Mouse (Mus musculus) B cell, adult 62 days (primary cell): ENCODE measurements around the gene Slc10a3. TPM values are rescaled to one million over a fixed set of nuclear protein-coding genes. Genes with fewer than 3 reads are reported as not detected.

Experiments used
- total RNA-seq: library from RNA; stranded (reverse); gene quantifications from 4 replicates; pipeline ENCODE4 v1.2.4, GENCODE M21; 2023

The Slc10a3 gene
- 19.4 to 23.8 TPM (median 20.6 TPM) in 4 replicates for total RNA-seq

DNA sequence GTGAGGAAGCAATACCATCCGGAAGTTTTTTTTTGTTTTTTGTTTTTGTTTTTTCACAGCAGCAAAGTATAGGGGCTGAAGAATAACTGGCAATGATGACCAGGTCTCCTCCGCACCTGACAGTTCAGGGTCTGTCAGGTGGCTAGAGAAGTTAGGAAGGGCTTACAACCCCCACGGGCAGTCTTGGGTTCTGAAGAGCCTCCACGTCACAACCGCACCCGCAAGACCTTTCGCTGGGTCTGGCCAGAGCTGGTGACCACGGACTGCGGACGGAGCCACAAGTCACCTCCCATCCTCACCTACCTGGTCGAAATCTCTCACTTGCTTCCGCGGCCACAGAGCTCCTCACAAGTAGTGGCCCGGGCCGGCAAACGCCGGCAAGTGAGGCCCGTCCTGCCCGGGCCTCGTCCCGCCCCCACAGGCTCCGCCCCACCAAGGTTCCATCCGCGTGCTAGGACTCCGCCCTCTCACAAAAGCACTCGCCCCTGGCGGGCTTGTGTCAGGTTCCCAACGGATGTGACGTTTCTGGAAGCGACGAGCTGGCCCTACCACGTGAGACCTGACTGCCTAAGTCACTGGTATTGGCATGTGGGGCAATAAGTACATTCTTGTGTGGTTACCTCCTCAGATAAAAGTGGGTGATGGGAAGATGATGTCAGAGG lies at the start of gene Slc10a3, which contains the start of gene Ubl4a:
TSS of gene Slc10a3 (minus strand) at position 462 of the 662 bp plus-strand sequence.
TSS of gene Ubl4a (minus strand) at position 331 of the 662 bp plus-strand sequence.

DNA sequence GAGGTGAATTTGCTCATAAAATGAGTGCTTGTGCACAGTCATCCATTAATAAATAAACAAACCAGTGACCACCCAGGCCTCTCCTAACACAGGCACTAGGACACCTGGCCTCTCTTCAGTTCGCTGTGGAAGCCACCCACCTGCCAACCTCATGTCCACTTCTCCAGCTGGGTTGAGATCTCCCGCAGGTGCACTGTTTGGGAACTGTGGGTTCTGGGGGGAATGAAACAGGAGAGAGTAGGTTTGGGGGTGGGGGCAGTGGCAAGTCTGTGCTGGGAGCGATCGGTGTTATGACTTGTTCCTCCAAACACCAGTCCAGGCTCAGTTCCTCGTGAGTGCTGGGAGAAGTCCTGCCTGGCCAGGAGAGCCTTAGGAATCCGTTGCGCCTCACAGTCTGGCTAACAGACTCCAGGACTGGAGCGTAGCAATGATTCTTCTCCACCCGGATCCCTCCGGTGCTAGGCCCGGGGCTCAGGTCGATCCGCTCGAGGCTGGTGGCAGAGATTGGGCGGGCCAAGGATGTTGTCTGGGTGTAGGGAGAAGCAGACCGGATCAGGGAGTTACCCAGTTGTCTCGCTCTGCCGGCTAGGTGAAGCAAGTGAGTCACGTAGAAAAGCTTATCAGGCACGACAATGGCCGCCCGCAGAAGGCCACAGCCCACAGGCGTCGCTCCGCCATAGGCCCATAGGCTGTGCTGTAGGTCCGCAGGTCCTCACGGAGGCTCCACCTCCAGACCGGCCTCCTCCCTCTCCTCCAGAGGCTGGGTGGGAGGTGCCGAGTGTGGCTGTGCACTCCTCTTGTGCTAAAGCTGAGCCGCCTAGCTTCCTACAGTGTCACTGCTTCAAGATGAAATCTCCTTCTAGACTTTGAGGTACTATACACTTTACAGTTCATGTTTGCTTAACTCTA lies 19.6 kb upstream of the Slc10a3 start, which contains the start of the genes Fam3a and Ikbkg:
TSS of gene Fam3a (minus strand) at position 738 of the 909 bp plus-strand sequence.
TSS of gene Ikbkg (plus strand) at position 756 of the 909 bp plus-strand sequence.

DNA sequence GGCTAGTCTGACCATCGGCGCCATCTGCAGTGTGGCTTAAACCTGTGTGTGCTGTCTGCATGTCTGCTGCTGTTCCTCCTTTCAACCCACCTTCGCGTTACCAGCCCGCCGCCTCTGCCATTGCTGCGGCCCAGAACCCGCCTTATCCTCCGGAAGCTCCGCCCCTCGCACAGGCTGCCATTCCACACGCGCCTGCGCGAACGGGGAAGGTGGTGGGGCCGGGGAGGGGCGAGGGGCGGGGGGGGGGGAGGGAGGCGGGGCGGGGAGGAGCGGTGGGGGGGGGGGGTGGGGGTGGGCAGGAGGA lies 19.7 kb downstream of the Slc10a3 start, which contains the start of gene Lage3:
TSS of gene Lage3 (minus strand) at position 152 of the 304 bp plus-strand sequence.

DNA sequence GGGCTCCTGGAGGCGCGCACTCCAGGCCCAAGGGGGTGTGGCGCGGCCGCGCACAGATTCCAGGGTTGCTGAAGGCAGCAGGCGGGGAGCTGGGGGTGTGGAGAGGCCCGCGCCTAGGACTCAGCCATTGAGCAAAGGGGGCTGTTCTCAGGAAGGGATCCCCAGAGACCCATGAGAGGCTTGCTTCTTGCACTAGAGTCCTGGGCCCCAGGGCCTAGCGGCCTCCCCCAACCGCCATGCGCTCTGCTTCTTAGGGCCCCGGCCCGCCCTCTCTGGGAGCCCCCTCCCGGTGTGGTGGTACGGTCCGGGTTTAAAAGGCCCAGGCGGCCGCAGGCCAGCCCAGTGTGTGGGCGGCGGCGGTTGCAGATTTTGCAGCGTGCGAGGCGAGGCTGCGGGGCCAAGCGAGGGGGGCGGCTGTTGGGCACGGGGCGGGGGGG lies 44.4 kb downstream of the Slc10a3 start, which contains the start of gene Plxna3:
TSS of gene Plxna3 (plus strand) at position 342 of the 437 bp plus-strand sequence.

Other genes starting within 250 kb of the Slc10a3 start
- gene Opn1mw, start 245.9 kb downstream of the Slc10a3 start, total RNA-seq = not detected in 4 replicates
- 45.7 to 54.8 TPM (median 49.6 TPM) in 4 replicates for gene Mecp2, start 238.0 kb downstream of the Slc10a3 start, total RNA-seq
- not detected in 4 replicates for gene Tex28, start 205.5 kb downstream of the Slc10a3 start, total RNA-seq
- not detected in 4 replicates for gene Tktl1, start 196.1 kb downstream of the Slc10a3 start, total RNA-seq
- gene Flna, start 123.5 kb downstream of the Slc10a3 start, total RNA-seq = 466 to 487 TPM (median 482 TPM) in 4 replicates
- gene Emd, start 118.7 kb downstream of the Slc10a3 start, total RNA-seq = 99.6 to 104 TPM (median 101 TPM) in 4 replicates
- gene Rpl10, start 102.5 kb downstream of the Slc10a3 start, total RNA-seq = 724 to 805 TPM (median 783 TPM) in 4 replicates
- 105 to 117 TPM (median 111 TPM) in 4 replicates for gene Taz, start 91.4 kb downstream of the Slc10a3 start, total RNA-seq
- 12.4 to 17.5 TPM (median 14.7 TPM) in 4 replicates for gene Dnase1l1, start 91.0 kb downstream of the Slc10a3 start, total RNA-seq
- 175 to 185 TPM (median 177 TPM) in 4 replicates for gene Atp6ap1, start 76.3 kb downstream of the Slc10a3 start, total RNA-seq
- 279 to 321 TPM (median 292 TPM) in 4 replicates for gene Gdi1, start 68.4 kb downstream of the Slc10a3 start, total RNA-seq
- gene Fam50a, start 60.3 kb downstream of the Slc10a3 start, total RNA-seq = 114 to 127 TPM (median 121 TPM) in 4 replicates
- gene Plxna3, start 44.3 kb downstream of the Slc10a3 start, total RNA-seq = 11.2 to 16.7 TPM (median 13.9 TPM) in 4 replicates
- 24.2 to 28.3 TPM (median 26.3 TPM) in 4 replicates for gene Lage3, start 19.7 kb downstream of the Slc10a3 start, total RNA-seq
- gene Ubl4a, start 131 bp downstream of the Slc10a3 start, total RNA-seq = 28.4 to 32.0 TPM (median 29.2 TPM) in 4 replicates
- 17.2 to 25.1 TPM (median 20.4 TPM) in 4 replicates for gene Fam3a, start 19.9 kb upstream of the Slc10a3 start, total RNA-seq
- 47.5 to 53.2 TPM (median 49.5 TPM) in 4 replicates for gene Ikbkg, start 19.9 kb upstream of the Slc10a3 start, total RNA-seq
- gene G6pdx, start 55.8 kb upstream of the Slc10a3 start, total RNA-seq = 25.4 to 35.0 TPM (median 28.8 TPM) in 4 replicates
- gene Gm6880, start 108.0 kb upstream of the Slc10a3 start, total RNA-seq = not detected in 4 replicates
- not detected in 4 replicates for gene Olfr1326-ps1, start 201.5 kb upstream of the Slc10a3 start, total RNA-seq
- not detected in 4 replicates for gene Olfr1325, start 219.3 kb upstream of the Slc10a3 start, total RNA-seq